Mouse (Mus musculus): ENCODE results near the gene Tspear. TPM values are rescaled to one million over a fixed set of nuclear protein-coding genes. Genes with fewer than 3 reads are reported as not detected.
A peak's percentile ranks its signal among the peaks of the same experiment; 100 is the strongest.
"Not testable (repeated sequence)": the region's sequence is repeated elsewhere in the genome, so short reads cannot be mapped to it uniquely, and the experiment has no call there.

Tspear gene
- polyA plus RNA-seq, 1 experiment: not detected

DNA sequence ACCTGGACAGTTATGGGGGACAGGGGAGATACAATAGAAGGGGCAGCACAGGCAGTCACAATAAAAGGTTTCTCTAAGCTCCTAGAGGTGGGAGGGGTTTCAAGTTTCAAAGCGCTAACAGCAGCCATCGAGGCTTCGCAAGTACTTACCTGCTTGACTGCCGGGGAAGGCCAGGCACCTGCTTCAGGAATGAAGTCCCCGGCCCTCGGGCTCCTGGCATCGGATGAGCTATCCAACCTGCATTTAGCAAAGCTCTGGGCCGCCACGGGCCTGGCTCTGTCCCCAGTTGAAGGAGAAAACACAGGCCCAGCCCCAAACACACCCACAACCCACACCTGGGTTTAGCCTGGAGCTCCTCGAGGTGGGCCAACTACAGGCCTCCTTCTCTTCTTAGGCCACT is 652 bp downstream of the Tspear start:
- Histone ChIP-seq H3K36me3 (ENCODE audit: control insufficient read depth, insufficient read depth) (no peaks in the 10 kb centered on the region), H3K79me3 (ENCODE audit: low read depth) (no peaks in the 10 kb centered on the region), H3K27me3 (ENCODE audit: control insufficient read depth, insufficient read depth, insufficient read length) (peaks cover 95% of the 10 kb centered on the region), H3K79me2 (ENCODE audit: control insufficient read depth, insufficient read depth) (no peaks in the 10 kb centered on the region), H3ac (ENCODE audit: control insufficient read depth, insufficient read length, low read depth) (no peak overlapping the region), H3K4me3 (ENCODE audit: insufficient read depth, poor library complexity, severe bottlenecking) (no peak overlapping the region)
- no peak for TF ChIP-seq MYOD1 (IDR thresholded peaks at IDR 0.05; ENCODE audit: control insufficient read depth, insufficient read length, low read depth)
- no peak for TF ChIP-seq CEBPB (IDR thresholded peaks at IDR 0.05; ENCODE audit: low read depth)
- TF ChIP-seq FOSL1 (IDR thresholded peaks at IDR 0.05; ENCODE audit: insufficient read depth, low read length, poor library complexity, severe bottlenecking): no peak
- no peak for TF ChIP-seq MAX (IDR thresholded peaks at IDR 0.05)
- TF ChIP-seq MYOG (IDR thresholded peaks at IDR 0.05; ENCODE audit: control insufficient read depth, extremely low read depth, insufficient read length): no peak
- no peak for TF ChIP-seq CTCF (IDR thresholded peaks at IDR 0.05; ENCODE audit: control insufficient read depth, insufficient read depth, insufficient read length)

DNA sequence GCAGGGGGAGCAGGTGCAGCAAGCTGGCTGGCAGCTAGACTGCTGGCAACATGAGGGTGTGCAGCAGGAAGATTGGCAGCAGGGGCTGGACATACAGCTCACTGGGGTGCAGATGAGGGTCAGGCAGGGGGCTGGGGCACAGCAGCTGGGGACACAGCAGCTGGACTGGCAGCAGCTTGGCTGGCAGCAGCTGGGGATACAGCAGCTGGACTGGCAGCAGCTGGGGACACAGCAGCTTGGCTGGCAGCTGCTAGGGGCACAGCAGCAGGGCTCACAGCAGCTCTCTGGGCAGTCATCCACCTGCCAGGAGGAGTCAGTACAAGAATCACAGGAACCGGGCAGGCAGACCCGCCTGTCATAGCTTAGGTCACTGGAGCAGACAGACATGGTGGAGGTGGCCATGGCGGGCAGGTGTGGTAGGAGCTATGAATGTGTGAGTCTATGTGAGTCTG is 4.0 kb downstream of the Tspear start, which contains the start of gene Gm19402:
Gene Gm19402 (minus strand): TSS at position 402 of the 452 bp plus-strand sequence.
- TF ChIP-seq MYOD1 (IDR thresholded peaks at IDR 0.05; ENCODE audit: control insufficient read depth, insufficient read length, low read depth): peak; percentile 62
- H3K4me3 ChIP-seq (ENCODE audit: insufficient read depth, poor library complexity, severe bottlenecking); H3K36me3 ChIP-seq (ENCODE audit: control insufficient read depth, insufficient read depth); H3ac ChIP-seq (ENCODE audit: control insufficient read depth, insufficient read length, low read depth); H3K79me3 ChIP-seq (ENCODE audit: low read depth); H3K79me2 ChIP-seq (ENCODE audit: control insufficient read depth, insufficient read depth): not testable (repeated sequence)
- H3K27me3 ChIP-seq (ENCODE audit: control insufficient read depth, insufficient read depth, insufficient read length): peaks cover 86% of the 10 kb centered on the region

DNA sequence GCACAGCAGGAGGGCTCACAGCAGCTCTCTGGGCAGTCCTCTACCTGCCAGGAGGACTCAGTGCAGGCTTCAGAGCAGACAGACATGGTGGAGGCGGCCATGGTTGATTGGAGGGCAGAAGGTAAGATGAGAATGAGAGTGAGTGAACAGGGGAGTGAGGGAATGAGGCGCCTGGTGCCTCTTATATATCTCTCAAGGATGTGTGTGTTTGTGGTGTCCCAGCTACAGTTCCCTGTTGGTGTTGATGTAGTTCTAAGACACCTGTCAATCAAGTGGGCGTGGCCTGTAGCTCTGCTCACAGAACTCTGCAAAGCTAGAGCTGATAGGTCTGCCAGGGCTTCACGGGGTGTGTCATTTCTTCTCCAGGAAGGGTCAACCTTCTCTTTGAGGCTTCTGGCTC is 10.8 kb downstream of the Tspear start, which contains the start of gene Gm9508:
Gene Gm9508 (minus strand): TSS at position 101 of the 400 bp plus-strand sequence.
- Histone ChIP-seq H3ac (ENCODE audit: control insufficient read depth, insufficient read length, low read depth) (no peak within 1 kb of the TSS), H3K36me3 (ENCODE audit: control insufficient read depth, insufficient read depth) (no peaks in the 10 kb centered on the region), H3K79me2 (ENCODE audit: control insufficient read depth, insufficient read depth) (no peaks in the 10 kb centered on the region), H3K4me3 (ENCODE audit: insufficient read depth, poor library complexity, severe bottlenecking) (no peak within 1 kb of the TSS), H3K79me3 (ENCODE audit: low read depth) (no peaks in the 10 kb centered on the region), H3K27me3 (ENCODE audit: control insufficient read depth, insufficient read depth, insufficient read length) (peaks cover 24% of the 10 kb centered on the region)
- no peak for TF ChIP-seq CEBPB (IDR thresholded peaks at IDR 0.05; ENCODE audit: low read depth)
- TF ChIP-seq MAX (IDR thresholded peaks at IDR 0.05): no peak
- no peak for TF ChIP-seq CTCF (IDR thresholded peaks at IDR 0.05; ENCODE audit: control insufficient read depth, insufficient read depth, insufficient read length)
- no peak for TF ChIP-seq FOSL1 (IDR thresholded peaks at IDR 0.05; ENCODE audit: insufficient read depth, low read length, poor library complexity, severe bottlenecking)
- TF ChIP-seq USF1 (IDR thresholded peaks at IDR 0.05; ENCODE audit: low read depth): no peak
- no peak for TF ChIP-seq MYOG (IDR thresholded peaks at IDR 0.05; ENCODE audit: control insufficient read depth, extremely low read depth, insufficient read length)
- no peak for TF ChIP-seq MYOD1 (IDR thresholded peaks at IDR 0.05; ENCODE audit: control insufficient read depth, insufficient read length, low read depth)

DNA sequence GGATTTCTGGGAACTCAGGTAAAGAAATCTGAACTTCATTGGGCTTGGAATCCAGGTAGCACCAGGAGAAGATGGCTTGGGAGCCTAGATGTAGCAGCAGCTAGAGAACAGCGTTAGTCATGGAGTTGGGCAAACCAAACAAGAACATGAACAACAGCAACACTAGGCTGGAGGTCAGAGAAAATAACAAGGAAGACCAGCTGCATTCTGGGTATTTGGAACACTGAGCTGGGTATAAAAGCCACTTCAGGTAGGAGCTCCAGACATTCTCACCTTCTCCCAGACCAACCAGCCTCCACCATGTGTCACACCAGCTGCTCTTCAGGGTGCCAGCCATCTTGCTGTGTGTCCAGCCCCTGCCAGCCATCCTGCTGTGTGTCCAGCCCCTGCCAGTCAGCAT is 20.0 kb downstream of the Tspear start, which contains the start of gene Gm10272:
Gene Gm10272 (plus strand): TSS at position 301 of the 400 bp plus-strand sequence.
- Histone ChIP-seq H3ac (ENCODE audit: control insufficient read depth, insufficient read length, low read depth) (no peak within 1 kb of the TSS), H3K79me2 (ENCODE audit: control insufficient read depth, insufficient read depth) (no peaks in the 10 kb centered on the region), H3K79me3 (ENCODE audit: low read depth) (no peaks in the 10 kb centered on the region), H3K36me3 (ENCODE audit: control insufficient read depth, insufficient read depth) (no peaks in the 10 kb centered on the region), H3K4me3 (ENCODE audit: insufficient read depth, poor library complexity, severe bottlenecking) (no peak within 1 kb of the TSS), H3K27me3 (ENCODE audit: control insufficient read depth, insufficient read depth, insufficient read length) (peaks cover 5% of the 10 kb centered on the region)
- TF ChIP-seq CTCF (IDR thresholded peaks at IDR 0.05; ENCODE audit: control insufficient read depth, insufficient read depth, insufficient read length) (no peak), USF1 (IDR thresholded peaks at IDR 0.05; ENCODE audit: low read depth) (no peak), FOSL1 (IDR thresholded peaks at IDR 0.05; ENCODE audit: insufficient read depth, low read length, poor library complexity, severe bottlenecking) (no peak), CEBPB (IDR thresholded peaks at IDR 0.05; ENCODE audit: low read depth) (no peak), MYOD1 (IDR thresholded peaks at IDR 0.05; ENCODE audit: control insufficient read depth, insufficient read length, low read depth) (no peak), MAX (IDR thresholded peaks at IDR 0.05) (no peak), MYOG (IDR thresholded peaks at IDR 0.05; ENCODE audit: control insufficient read depth, extremely low read depth, insufficient read length) (no peak)

DNA sequence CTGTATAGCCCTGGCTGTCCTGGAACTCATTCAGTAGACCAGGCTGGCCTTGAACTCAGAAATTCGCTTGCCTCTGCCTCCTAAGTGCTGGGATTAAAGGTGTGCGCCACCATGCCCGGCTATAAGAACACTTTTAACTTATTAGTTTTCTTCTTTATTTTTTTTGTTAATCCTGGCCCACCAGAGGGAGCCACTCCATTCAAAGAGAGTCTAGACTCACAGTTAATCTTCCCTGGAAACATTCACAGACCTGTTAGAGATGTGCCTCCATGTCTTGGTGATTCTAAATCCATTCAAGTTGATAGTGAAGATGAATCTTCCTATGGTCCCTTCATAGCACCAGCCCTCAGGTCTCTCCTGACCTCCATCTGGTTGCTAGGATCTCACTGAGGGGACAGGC is 23.5 kb downstream of the Tspear start:
- Histone ChIP-seq H3K4me3 (ENCODE audit: insufficient read depth, poor library complexity, severe bottlenecking) (no peak overlapping the region), H3K27me3 (ENCODE audit: control insufficient read depth, insufficient read depth, insufficient read length) (peaks cover 5% of the 10 kb centered on the region), H3K79me2 (ENCODE audit: control insufficient read depth, insufficient read depth) (no peaks in the 10 kb centered on the region)

DNA sequence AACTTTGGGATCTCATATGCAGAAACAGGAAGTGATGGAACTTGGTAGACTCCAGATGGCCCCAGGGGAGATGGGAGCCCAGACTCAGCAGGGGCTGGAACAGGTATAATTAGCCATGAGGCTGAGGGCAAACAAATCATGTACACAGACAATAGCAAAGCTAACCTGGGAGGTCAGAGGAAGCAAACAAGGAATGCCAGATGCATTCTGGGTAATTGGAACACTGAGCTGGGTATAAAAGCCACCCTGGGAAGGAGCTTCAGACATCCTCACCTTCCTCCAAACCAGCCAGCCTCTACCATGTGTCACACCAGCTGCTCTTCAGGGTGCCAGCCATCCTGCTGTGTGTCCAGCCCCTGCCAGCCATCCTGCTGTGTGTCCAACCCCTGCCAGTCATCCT is 24.8 kb downstream of the Tspear start, which contains the start of gene Gm10024:
Gene Gm10024 (plus strand): TSS at position 301 of the 400 bp plus-strand sequence.
- not testable (repeated sequence) for H3K36me3 ChIP-seq (ENCODE audit: control insufficient read depth, insufficient read depth); H3ac ChIP-seq (ENCODE audit: control insufficient read depth, insufficient read length, low read depth); H3K79me2 ChIP-seq (ENCODE audit: control insufficient read depth, insufficient read depth); H3K4me3 ChIP-seq (ENCODE audit: insufficient read depth, poor library complexity, severe bottlenecking); H3K27me3 ChIP-seq (ENCODE audit: control insufficient read depth, insufficient read depth, insufficient read length); H3K79me3 ChIP-seq (ENCODE audit: low read depth)

More for the DNA sequence above, 23.5 kb downstream of the Tspear start:
- Histone ChIP-seq H3ac (ENCODE audit: control insufficient read depth, insufficient read length, low read depth) (no peak overlapping the region), H3K36me3 (ENCODE audit: control insufficient read depth, insufficient read depth) (no peaks in the 10 kb centered on the region), H3K79me3 (ENCODE audit: low read depth) (no peaks in the 10 kb centered on the region)
- TF ChIP-seq MAX (IDR thresholded peaks at IDR 0.05): no peak
- TF ChIP-seq USF1 (IDR thresholded peaks at IDR 0.05; ENCODE audit: low read depth): no peak
- TF ChIP-seq MYOG (IDR thresholded peaks at IDR 0.05; ENCODE audit: control insufficient read depth, extremely low read depth, insufficient read length): no peak
- TF ChIP-seq CTCF (IDR thresholded peaks at IDR 0.05; ENCODE audit: control insufficient read depth, insufficient read depth, insufficient read length): no peak
- TF ChIP-seq CEBPB (IDR thresholded peaks at IDR 0.05; ENCODE audit: low read depth): no peak
- no peak for TF ChIP-seq MYOD1 (IDR thresholded peaks at IDR 0.05; ENCODE audit: control insufficient read depth, insufficient read length, low read depth)
- TF ChIP-seq FOSL1 (IDR thresholded peaks at IDR 0.05; ENCODE audit: insufficient read depth, low read length, poor library complexity, severe bottlenecking): no peak

Measured in C2C12 (cell line).